Mouse (Mus musculus): ENCODE measurements at regions not wholly inside any gene's neighbourhood (a gene's known extent, or its start where the extent isn't known, plus 50 kb on each side); places are given as distances from the start of the nearest gene placed in this dataset.

GRCm38 (mm10) chr2:128241280-128241665, 115.4 kb downstream of the Bcl2l11 start:
- no peak for ATAC-seq (ENCODE audit: low FRiP score)
- H3K27ac ChIP-seq = peak overlapping the region; percentile 56; the same call in 1 of the 2 replicates
- no peak overlapping the region for H3K4me2 ChIP-seq

GRCm38 (mm10) chr2:128245544-128245943, 119.7 kb downstream of the Bcl2l11 start:
- no peak overlapping the region for H3K9ac ChIP-seq
- no peak overlapping the region for H3K4me2 ChIP-seq
- no peaks in the 10 kb centered on the region for H3K27me3 ChIP-seq
- no peak for ATAC-seq (ENCODE audit: low FRiP score)
- peaks cover 15% of the 10 kb centered on the region for H3K4me1 ChIP-seq
- WGBS = 87% methylated on average over 10 of the region's 10 CpGs
- no peaks in the 10 kb centered on the region for H3K36me3 ChIP-seq (replicated peaks)
- no peak overlapping the region for H3K27ac ChIP-seq
- H3K9me3 ChIP-seq = no peaks in the 10 kb centered on the region
- no peak overlapping the region for H3K4me3 ChIP-seq (replicated peaks)

More at GRCm38 (mm10) chr2:128241280-128241665, 115.4 kb downstream of the Bcl2l11 start:
- H3K36me3 ChIP-seq (replicated peaks) = no peaks in the 10 kb centered on the region
- H3K9ac ChIP-seq = no peak overlapping the region
- no peak overlapping the region for H3K4me3 ChIP-seq (replicated peaks)
- peaks cover 19% of the 10 kb centered on the region for H3K4me1 ChIP-seq
- H3K9me3 ChIP-seq = no peaks in the 10 kb centered on the region
- WGBS = 0% methylated on average over 3 of the region's 3 CpGs
- H3K27me3 ChIP-seq = no peaks in the 10 kb centered on the region

DNA sequence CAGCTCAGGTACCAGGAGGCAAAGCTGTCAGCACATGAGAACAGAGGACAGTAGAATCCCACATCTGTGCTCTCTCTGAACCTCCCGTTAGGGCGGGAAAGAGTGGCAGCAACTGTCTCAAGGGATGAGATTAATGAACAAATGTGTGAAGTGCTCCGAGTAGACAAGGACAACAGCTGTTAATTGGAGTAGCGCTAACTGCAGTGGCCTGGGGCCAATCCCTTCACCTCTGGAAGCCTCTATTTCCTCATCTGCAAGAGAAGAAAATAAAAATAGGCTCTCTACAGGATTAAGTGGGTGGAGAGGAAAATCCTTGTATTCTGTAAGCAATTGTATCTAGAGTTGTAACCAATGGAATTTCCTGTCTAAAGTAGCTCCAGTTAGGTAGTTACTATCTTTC, 122.1 kb downstream of the Bcl2l11 start:
- ATAC-seq (ENCODE audit: low FRiP score) = no peak
- no peak overlapping the region for H3K9ac ChIP-seq
- peaks cover 2% of the 10 kb centered on the region; the same call in 1 of the 2 replicates for H3K4me1 ChIP-seq
- H3K4me3 ChIP-seq (replicated peaks) = no peak overlapping the region
- 57% methylated on average over 4 of the region's 4 CpGs for WGBS
- no peak overlapping the region for H3K27ac ChIP-seq
- no peaks in the 10 kb centered on the region for H3K9me3 ChIP-seq
- no peak overlapping the region for H3K4me2 ChIP-seq
- no peaks in the 10 kb centered on the region for H3K36me3 ChIP-seq (replicated peaks)
- H3K27me3 ChIP-seq = no peaks in the 10 kb centered on the region

- no peak overlapping the region for H3K4me3 ChIP-seq (replicated peaks)
- H3K4me1 ChIP-seq = peaks cover 2% of the 10 kb centered on the region; the same call in 1 of the 2 replicates
- no peaks in the 10 kb centered on the region for H3K36me3 ChIP-seq (replicated peaks)
- H3K27ac ChIP-seq = no peak overlapping the region
- 91% methylated on average over 4 of the region's 4 CpGs for WGBS
- H3K9me3 ChIP-seq = no peaks in the 10 kb centered on the region
- H3K27me3 ChIP-seq = no peaks in the 10 kb centered on the region
- H3K4me2 ChIP-seq = no peak overlapping the region
- H3K9ac ChIP-seq = no peak overlapping the region
- no peak for ATAC-seq (ENCODE audit: low FRiP score)
These were observed 123.3 kb downstream of the Bcl2l11 start for GRCm38 (mm10) chr2:128249188-128249587.

- Histone ChIP-seq H3K27ac (no peak overlapping the region), H3K27me3 (no peaks in the 10 kb centered on the region)
- 90% methylated on average over 2 of the region's 2 CpGs for WGBS
These were observed 123.8 kb downstream of the Bcl2l11 start for GRCm38 (mm10) chr2:128249607-128250006.

DNA sequence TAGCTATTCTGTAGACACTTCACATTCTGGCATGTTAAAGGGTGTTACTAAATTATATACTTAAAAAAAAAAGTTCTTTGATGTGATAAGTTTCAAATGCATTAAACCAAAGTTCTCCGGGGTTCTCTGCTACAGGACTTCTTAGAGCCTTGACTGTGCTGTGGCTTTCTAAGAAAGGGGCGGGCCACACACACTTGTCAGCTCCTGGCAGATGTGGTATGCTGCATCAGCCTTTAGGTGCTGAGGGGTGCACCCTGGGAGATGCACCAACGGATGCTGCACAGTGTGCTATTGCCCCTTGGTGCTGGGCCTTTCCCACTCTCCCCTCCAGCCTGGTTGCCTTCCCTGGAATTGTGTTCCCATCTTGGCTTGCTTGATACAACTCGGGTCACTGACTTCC, 125.0 kb downstream of the Bcl2l11 start:
- Histone ChIP-seq H3K9ac (no peak overlapping the region), H3K4me1 (no peaks in the 10 kb centered on the region), H3K9me3 (no peaks in the 10 kb centered on the region), H3K36me3 (replicated peaks) (no peaks in the 10 kb centered on the region), H3K4me3 (replicated peaks) (no peak overlapping the region), H3K27me3 (no peaks in the 10 kb centered on the region), H3K4me2 (no peak overlapping the region), H3K27ac (no peak overlapping the region)
- WGBS = 87% methylated on average over 4 of the region's 4 CpGs
- ATAC-seq (ENCODE audit: low FRiP score) = no peak

More at GRCm38 (mm10) chr2:128249607-128250006, 123.8 kb downstream of the Bcl2l11 start:
- Histone ChIP-seq H3K4me2 (no peak overlapping the region), H3K9ac (no peak overlapping the region), H3K9me3 (no peaks in the 10 kb centered on the region), H3K36me3 (replicated peaks) (no peaks in the 10 kb centered on the region), H3K4me1 (peaks cover 2% of the 10 kb centered on the region; the same call in 1 of the 2 replicates), H3K4me3 (replicated peaks) (no peak overlapping the region)
- no peak for ATAC-seq (ENCODE audit: low FRiP score)

DNA sequence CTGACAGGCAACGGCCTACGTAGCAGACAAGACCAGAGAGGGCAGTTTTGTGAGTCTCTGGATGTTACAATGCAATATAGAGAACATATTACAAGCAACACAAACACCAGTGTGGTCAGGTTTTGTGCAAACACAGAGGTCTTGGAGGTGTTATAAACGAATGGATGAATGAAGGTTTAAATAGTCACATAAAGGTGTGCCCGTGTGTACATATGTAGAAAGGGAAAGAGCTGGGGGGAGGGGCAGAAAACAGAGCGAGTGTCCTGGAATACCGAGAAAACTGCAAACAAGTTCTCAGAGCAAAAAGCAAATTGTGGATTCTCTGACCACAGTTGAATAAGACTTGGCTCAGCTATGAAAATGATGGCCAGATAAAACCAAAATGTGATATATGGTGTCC, 130.8 kb downstream of the Bcl2l11 start:
- no peak for ATAC-seq (ENCODE audit: low FRiP score)
- H3K9ac ChIP-seq = no peak overlapping the region
- no peaks in the 10 kb centered on the region for H3K9me3 ChIP-seq
- H3K36me3 ChIP-seq (replicated peaks) = no peaks in the 10 kb centered on the region
- no peak overlapping the region for H3K27ac ChIP-seq
- no peaks in the 10 kb centered on the region for H3K4me1 ChIP-seq
- H3K4me3 ChIP-seq (replicated peaks) = no peak overlapping the region
- H3K4me2 ChIP-seq = no peak overlapping the region
- 81% methylated on average over 6 of the region's 6 CpGs for whole genome bisulfite sequencing
- H3K27me3 ChIP-seq = no peaks in the 10 kb centered on the region

- Histone ChIP-seq H3K36me3 (replicated peaks) (no peaks in the 10 kb centered on the region), H3K4me3 (replicated peaks) (no peak overlapping the region), H3K9ac (no peak overlapping the region), H3K27ac (no peak overlapping the region), H3K4me1 (no peaks in the 10 kb centered on the region), H3K9me3 (no peaks in the 10 kb centered on the region), H3K4me2 (no peak overlapping the region), H3K27me3 (no peaks in the 10 kb centered on the region)
- no peak for ATAC-seq (ENCODE audit: low FRiP score)
- 88% methylated on average over 9 of the region's 9 CpGs for WGBS
These were observed 131.4 kb downstream of the Bcl2l11 start for GRCm38 (mm10) chr2:128257262-128257661.

- no peak overlapping the region for H3K4me2 ChIP-seq
- H3K36me3 ChIP-seq (replicated peaks) = no peaks in the 10 kb centered on the region
- H3K4me3 ChIP-seq (replicated peaks) = no peak overlapping the region
- H3K27me3 ChIP-seq = no peaks in the 10 kb centered on the region
- H3K9ac ChIP-seq = no peak overlapping the region
- WGBS = 87% methylated on average over 3 of the region's 3 CpGs
- H3K9me3 ChIP-seq = no peaks in the 10 kb centered on the region
- H3K27ac ChIP-seq = no peak overlapping the region
- peaks cover 8% of the 10 kb centered on the region; the same call in 1 of the 2 replicates for H3K4me1 ChIP-seq
- ATAC-seq (ENCODE audit: low FRiP score) = no peak
These were observed 138.0 kb downstream of the Bcl2l11 start for GRCm38 (mm10) chr2:128263880-128264279.

- Histone ChIP-seq H3K27me3 (no peaks in the 10 kb centered on the region), H3K9ac (no peak overlapping the region), H3K4me2 (no peak overlapping the region), H3K36me3 (replicated peaks) (no peaks in the 10 kb centered on the region), H3K9me3 (no peaks in the 10 kb centered on the region), H3K4me3 (replicated peaks) (no peak overlapping the region), H3K27ac (no peak overlapping the region), H3K4me1 (peaks cover 8% of the 10 kb centered on the region; the same call in 1 of the 2 replicates)
- no peak for ATAC-seq (ENCODE audit: low FRiP score)
- 27% methylated on average over 9 of the region's 9 CpGs for WGBS
These were observed 139.5 kb downstream of the Bcl2l11 start for GRCm38 (mm10) chr2:128265014-128265990.

GRCm38 (mm10) chr2:128270377-128271129, 144.7 kb downstream of the Bcl2l11 start:
- no peak overlapping the region for H3K4me2 ChIP-seq
- H3K9ac ChIP-seq = no peak overlapping the region
- peaks cover 4% of the 10 kb centered on the region; the same call in 1 of the 2 replicates for H3K4me1 ChIP-seq
- H3K36me3 ChIP-seq (replicated peaks) = no peaks in the 10 kb centered on the region
- H3K4me3 ChIP-seq (replicated peaks) = no peak overlapping the region
- H3K27me3 ChIP-seq = peaks cover 11% of the 10 kb centered on the region; the same call in 1 of the 2 replicates
- H3K27ac ChIP-seq = no peak overlapping the region
- no peaks in the 10 kb centered on the region for H3K9me3 ChIP-seq
- ATAC-seq (ENCODE audit: low FRiP score) = no peak
- WGBS = 80% methylated on average over 9 of the region's 9 CpGs

GRCm38 (mm10) chr2:128272789-128273188, 147.0 kb downstream of the Bcl2l11 start:
- no peak for ATAC-seq (ENCODE audit: low FRiP score)
- Histone ChIP-seq H3K27me3 (peaks cover 11% of the 10 kb centered on the region; the same call in 1 of the 2 replicates), H3K9ac (no peak overlapping the region), H3K4me3 (replicated peaks) (no peak overlapping the region), H3K27ac (no peak overlapping the region), H3K9me3 (no peaks in the 10 kb centered on the region), H3K4me2 (no peak overlapping the region), H3K4me1 (peaks cover 15% of the 10 kb centered on the region), H3K36me3 (replicated peaks) (no peaks in the 10 kb centered on the region)
- 24% methylated on average over 7 of the region's 7 CpGs for WGBS

Measured in forebrain, embryonic 12.5 days (tissue).